8 mouse cellular contexts compared by ENCODE assay signal in the genomic region with DNA sequence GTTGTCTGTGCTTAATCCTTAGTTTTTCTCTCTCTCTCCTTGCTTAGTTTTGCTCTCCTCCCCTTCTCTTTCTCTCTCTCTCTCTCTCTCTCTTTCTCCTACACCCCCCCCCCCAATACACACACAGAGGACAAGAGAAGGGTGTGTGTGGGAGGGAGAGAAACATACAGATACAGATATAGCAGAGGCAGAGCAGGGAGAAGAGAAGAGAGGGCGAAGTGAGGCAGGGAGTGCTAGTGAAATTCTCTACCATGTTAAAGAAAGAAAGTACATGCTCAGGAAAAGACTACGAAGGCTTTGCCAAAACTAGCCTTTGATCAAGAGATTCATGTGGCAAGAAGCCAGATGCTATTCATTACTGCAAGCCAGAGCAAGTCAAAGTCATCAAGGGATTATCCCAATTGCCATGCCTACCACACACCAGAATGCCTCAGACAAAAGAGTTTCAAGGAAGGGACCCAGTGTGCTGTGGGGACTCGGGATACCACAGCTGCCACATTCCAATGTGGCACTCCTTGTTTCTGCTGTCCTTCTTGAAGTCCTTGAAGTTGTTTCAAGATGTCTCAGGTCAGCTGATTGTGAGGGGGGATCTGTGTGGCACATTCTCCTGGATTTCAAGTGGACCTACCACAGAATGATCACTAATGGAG. TPM values are rescaled to one million over a fixed set of nuclear protein-coding genes. Genes with fewer than 3 reads are reported as not detected.
DNase-seq lines count a peak whose midpoint lies in the region; ATAC-seq and TF ChIP-seq lines count a peak whose summit lies in the region.

A gene (plus strand): TSS at position 520 of the 650 bp plus-strand sequence.

- H3K4me3 ChIP-seq in liver, postnatal 0 days (ENCODE audit: low read depth, low read length): no peak within 1 kb of the TSS
- H3K4me3 ChIP-seq in forebrain, embryonic 13.5 days: no peak within 1 kb of the TSS

- H3K4me2 ChIP-seq in liver, postnatal 0 days (ENCODE audit: low read depth, low read length): 0 out of 2 replicates have a peak within 1 kb of the TSS, but pooled peaks have one; percentile 22
- no peak within 1 kb of the TSS for H3K4me2 ChIP-seq in forebrain, embryonic 13.5 days

- no peaks in the 10 kb centered on the region for H3K9me3 ChIP-seq in liver, postnatal 0 days (ENCODE audit: low read length)
- H3K9me3 ChIP-seq in forebrain, embryonic 13.5 days (replicated peaks): no peaks in the 10 kb centered on the region

- TF ChIP-seq EP300 in liver, postnatal 0 days (IDR thresholded peaks at IDR 0.05; ENCODE audit: low read depth): no peak

- no peak within 1 kb of the TSS for H3K9ac ChIP-seq in liver, postnatal 0 days (replicated peaks)
- H3K9ac ChIP-seq in forebrain, embryonic 13.5 days: no peak within 1 kb of the TSS

- 73% methylated on average over 3 of the region's 3 CpGs for WGBS in liver, postnatal 0 days (ENCODE audit: insufficient replicate concordance)
- WGBS in forebrain, embryonic 13.5 days: 27% methylated on average over 3 of the region's 3 CpGs

- H3K27ac ChIP-seq in liver, postnatal 0 days (ENCODE audit: low read depth): no peak within 1 kb of the TSS
- no peak within 1 kb of the TSS for H3K27ac ChIP-seq in forebrain, embryonic 13.5 days

- H3K36me3 ChIP-seq in liver, postnatal 0 days (replicated peaks; ENCODE audit: insufficient read depth, low read length): no peaks in the 10 kb centered on the region
- no peaks in the 10 kb centered on the region for H3K36me3 ChIP-seq in forebrain, embryonic 13.5 days (ENCODE audit: poor library complexity, severe bottlenecking)

- H3K4me1 ChIP-seq in liver, postnatal 0 days (ENCODE audit: insufficient read depth): no peaks in the 10 kb centered on the region
- no peaks in the 10 kb centered on the region for H3K4me1 ChIP-seq in forebrain, embryonic 13.5 days

- H3K27me3 ChIP-seq in liver, postnatal 0 days (ENCODE audit: insufficient read depth, low read length): no peaks in the 10 kb centered on the region
- H3K27me3 ChIP-seq in forebrain, embryonic 13.5 days: no peaks in the 10 kb centered on the region

- no peak for DNase-seq in frontal cortex, postnatal 36 days (ENCODE audit: low spot score in 2 of 2)
- DNase-seq in liver, postnatal 0 days: no peak
- DNase-seq in liver: no peak
- DNase-seq in retina, embryonic 14.5 days (ENCODE audit: low spot score): peak; percentile 15
- DNase-seq in right cerebral cortex, adult 2 months (ENCODE audit: low spot score in 2 of 2): no peak
- no peak for DNase-seq in kidney, adult 9 months

- peak; percentile 62 for ATAC-seq in frontal cortex, adult (ENCODE audit: low TSS enrichment)
- no peak for ATAC-seq in liver, postnatal 0 days
- ATAC-seq in forebrain, embryonic 13.5 days: peak; percentile 78; the same call in 1 of the 2 replicates

- no peak for TF ChIP-seq CTCF in liver, postnatal 0 days (IDR thresholded peaks at IDR 0.05; ENCODE audit: low read depth)

RNA-seq across cellular contexts. Expression of the gene that starts here (rescaled TPM):
- polyA plus RNA-seq in liver, postnatal 0 days (2015; fragmentation: Nextera tagmentation; extraction: Ambion mirVana): not detected in 2 replicates
- 2.7 and 4.1 TPM in 2 replicates for polyA plus RNA-seq in forebrain, embryonic 13.5 days (2015; fragmentation: Nextera tagmentation; extraction: Ambion mirVana)
